Mouse (Mus musculus) stomach, embryonic 14.5 days (tissue): ENCODE measurements around the gene Fbxo4. TPM values are rescaled to one million over a fixed set of nuclear protein-coding genes. Genes with fewer than 3 reads are reported as not detected.

ENCODE experiments used
- ATAC-seq: fragments of 200-750 bp; cut with Nextera tagmentation; 2 replicates; pipeline ENCODE4 v1.8.0; 2017; ENCODE audit warnings: low read depth, moderate TSS enrichment; ENCODE audit not compliant: insufficient number of reproducible peaks, insufficient read depth, low FRiP score
- H3K27ac ChIP-seq: fragments of 300-500 bp; sonication (generic); 2 replicates; pipeline ENCODE4 v1.5.1; 2014; ENCODE audit warnings: mild to moderate bottlenecking, low read length, moderate library complexity, mixed read lengths
- H3K27me3 ChIP-seq: fragments of 300-500 bp; sonication (generic); 2 replicates; pipeline ENCODE4 v1.6.1; 2014; ENCODE audit warnings: low read length, control low read depth, mixed read lengths; ENCODE audit not compliant: control insufficient read depth, insufficient read depth
- H3K36me3 ChIP-seq: fragments of 300-500 bp; sonication (generic); 2 replicates; pipeline ENCODE4 v1.6.1; 2014; ENCODE audit warnings: mild to moderate bottlenecking, control low read depth, low read length, moderate library complexity, mixed read lengths; ENCODE audit not compliant: control insufficient read depth, insufficient read depth
- H3K4me1 ChIP-seq: fragments of 300-500 bp; sonication (generic); 2 replicates; pipeline ENCODE4 v1.6.1; 2014; ENCODE audit warnings: low read length, control low read depth, mixed read lengths; ENCODE audit not compliant: control insufficient read depth, insufficient read depth
- H3K4me2 ChIP-seq: fragments of 300-500 bp; sonication (generic); replicated peaks from 2 replicates; pipeline ENCODE4 v1.6.1; 2014; ENCODE audit warnings: low read depth, low read length, control low read depth
- H3K4me3 ChIP-seq: fragments of 300-500 bp; sonication (generic); 2 replicates; pipeline ENCODE4 v1.5.1; 2014; ENCODE audit warnings: low read depth, low read length, control low read depth
- H3K9ac ChIP-seq: fragments of 300-500 bp; sonication (generic); replicated peaks from 2 replicates; pipeline ENCODE4 v1.6.1; 2014; ENCODE audit warnings: low read depth, mild to moderate bottlenecking, control low read depth, low read length, moderate library complexity, mixed read lengths
- H3K9me3 ChIP-seq: fragments of 300-500 bp; sonication (generic); 2 replicates; pipeline ENCODE4 v1.6.1; 2016; ENCODE audit warnings: low read depth, low read length, control low read depth; ENCODE audit not compliant: control insufficient read depth
- WGBS: fragments of 180-500 bp; shearing (Covaris S2); extraction: QIAGEN DNeasy Blood & Tissue Kit; methylation state at CpG from one replicate; pipeline ENCODE4 v1.1.7; 2014; 5-methylcytosine and 5-hydroxymethylcytosine counted together
- polyA plus RNA-seq: library from polyadenylated mRNA; unstranded; fragments of >200 nt; fragmentation: Nextera tagmentation; extraction: Ambion mirVana; gene quantifications from 2 replicates; pipeline ENCODE4 v1.2.1, GENCODE M21; 2014

Fbxo4 gene
- polyA plus RNA-seq, 1 experiment from 2014 or later, result 14.2 TPM

DNA sequence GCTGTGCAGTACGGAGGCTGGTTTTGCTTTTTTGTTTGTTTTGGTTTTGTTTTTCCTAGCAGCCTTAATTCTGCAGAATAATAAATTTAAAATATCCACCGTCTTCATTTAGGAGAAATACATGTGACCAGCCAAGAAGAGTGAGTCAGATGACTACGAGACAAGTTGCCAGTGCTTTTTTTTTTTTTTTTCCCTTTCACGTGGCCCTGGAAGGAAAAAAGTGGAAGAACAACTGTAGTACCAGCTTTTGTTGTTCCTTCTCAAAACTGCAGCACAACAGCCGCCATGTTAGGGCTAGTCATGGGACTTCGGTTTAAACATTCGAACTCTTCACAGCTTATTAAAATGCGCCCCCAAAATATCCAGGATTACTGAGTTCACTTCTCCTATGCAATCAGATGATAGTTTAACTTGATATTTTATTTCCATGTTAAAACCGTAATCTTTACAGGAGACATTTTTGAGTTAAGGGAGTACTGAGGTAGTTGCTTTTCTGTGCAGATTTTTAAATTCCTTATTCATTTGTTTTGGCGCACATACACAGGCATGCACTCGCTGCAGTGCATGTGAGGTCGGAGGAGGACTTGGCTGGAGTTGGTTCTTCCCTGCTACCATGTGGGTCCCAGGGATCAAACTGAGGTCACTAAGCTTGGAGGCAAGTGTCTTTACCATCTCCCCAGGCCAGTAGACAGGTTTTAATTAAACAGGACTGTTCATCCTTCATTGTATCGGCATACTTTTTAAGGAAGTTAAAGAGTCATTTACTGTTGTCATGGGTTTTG lies 45.5 kb upstream of the Fbxo4 start:
- no peaks in the 10 kb centered on the region for H3K9me3 ChIP-seq

DNA sequence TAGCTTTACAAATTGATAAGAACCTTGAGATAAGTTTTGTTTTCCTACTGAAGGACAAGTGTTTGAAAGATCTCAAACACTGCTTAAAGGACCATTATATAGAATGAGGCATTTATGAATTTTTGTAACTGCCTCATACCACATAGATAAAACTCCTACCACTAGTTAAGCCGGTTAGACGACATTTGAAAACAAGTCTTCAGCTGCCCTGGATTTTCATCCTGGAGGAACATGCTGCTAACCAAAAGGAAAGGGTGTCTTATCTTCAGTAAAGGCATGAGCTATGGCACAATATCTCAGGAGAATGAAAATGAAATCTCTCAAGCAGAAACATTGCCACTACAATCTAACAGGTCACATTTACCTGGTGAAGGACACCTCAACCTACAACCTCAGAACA lies 44.4 kb upstream of the Fbxo4 start:
- no peak for ATAC-seq
- Histone ChIP-seq H3K27ac (no peak overlapping the region), H3K36me3 (no peaks in the 10 kb centered on the region), H3K27me3 (no peaks in the 10 kb centered on the region), H3K9me3 (no peaks in the 10 kb centered on the region), H3K9ac (no peak overlapping the region), H3K4me1 (peaks cover 7% of the 10 kb centered on the region; the same call in 1 of the 2 replicates), H3K4me2 (no peak overlapping the region), H3K4me3 (no peak overlapping the region)
- WGBS, result 72% methylated on average over 2 of the region's 2 CpGs

More for the DNA sequence above, 45.5 kb upstream of the Fbxo4 start:
- H3K4me2 ChIP-seq, result no peak overlapping the region
- peaks cover 7% of the 10 kb centered on the region; the same call in 1 of the 2 replicates for H3K4me1 ChIP-seq
- no peak overlapping the region for H3K27ac ChIP-seq
- ATAC-seq, result no peak
- H3K36me3 ChIP-seq, result no peaks in the 10 kb centered on the region
- no peaks in the 10 kb centered on the region for H3K27me3 ChIP-seq
- H3K9ac ChIP-seq, result no peak overlapping the region
- H3K4me3 ChIP-seq, result no peak overlapping the region
- 83% methylated on average over 13 of the region's 13 CpGs for WGBS

DNA sequence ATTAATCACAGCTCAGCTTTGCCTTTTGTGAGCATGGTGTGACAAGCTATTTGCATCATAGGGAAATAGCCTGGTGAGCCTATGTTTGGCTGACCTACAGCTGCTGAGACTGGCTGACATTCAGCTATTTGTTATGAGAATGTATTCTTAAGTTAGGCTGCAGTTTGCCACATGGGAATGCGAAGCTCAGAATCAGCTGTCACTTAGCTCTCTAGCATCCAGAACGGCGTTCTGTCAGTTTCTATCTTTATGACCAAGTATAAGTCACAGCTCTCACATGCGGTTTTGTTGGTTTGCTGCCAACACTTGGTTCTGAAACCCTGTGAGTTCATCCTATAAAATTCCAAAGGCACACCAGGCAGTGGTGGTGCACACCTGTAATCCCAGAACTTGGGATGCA lies 41.3 kb upstream of the Fbxo4 start:
- H3K27ac ChIP-seq, result no peak overlapping the region
- no peak overlapping the region for H3K4me2 ChIP-seq
- no peak overlapping the region for H3K9ac ChIP-seq
- H3K9me3 ChIP-seq, result no peaks in the 10 kb centered on the region
- H3K4me1 ChIP-seq, result no peaks in the 10 kb centered on the region
- no peaks in the 10 kb centered on the region for H3K36me3 ChIP-seq
- no peak for ATAC-seq
- no peak overlapping the region for H3K4me3 ChIP-seq
- no peaks in the 10 kb centered on the region for H3K27me3 ChIP-seq
- 59% methylated on average over 4 of the region's 4 CpGs for WGBS

DNA sequence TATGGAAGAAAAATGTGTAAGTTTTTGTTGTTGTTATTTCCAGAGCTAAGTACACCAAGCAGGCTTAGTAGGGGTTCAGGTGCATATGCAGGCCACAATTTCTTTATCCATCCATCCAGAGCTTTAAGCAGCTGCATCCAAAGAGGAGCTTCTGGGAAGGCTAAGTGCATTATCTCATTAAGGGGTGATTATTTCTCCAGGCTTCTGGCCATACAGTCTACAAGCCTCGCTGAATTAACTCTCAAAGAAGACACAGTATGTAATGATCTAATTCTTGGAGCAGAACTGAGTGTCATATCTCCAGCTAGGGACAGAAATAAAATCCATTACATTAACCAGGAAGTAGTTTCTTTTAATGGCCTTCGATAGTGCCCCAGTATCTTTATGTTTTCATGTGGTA lies 34.5 kb upstream of the Fbxo4 start:
- H3K27ac ChIP-seq, result no peak overlapping the region
- no peaks in the 10 kb centered on the region for H3K4me1 ChIP-seq
- no peaks in the 10 kb centered on the region for H3K27me3 ChIP-seq
- H3K9ac ChIP-seq, result no peak overlapping the region
- H3K4me2 ChIP-seq, result no peak overlapping the region
- no peak for ATAC-seq
- WGBS, result 73% methylated on average over 2 of the region's 2 CpGs
- no peaks in the 10 kb centered on the region for H3K36me3 ChIP-seq
- no peaks in the 10 kb centered on the region for H3K9me3 ChIP-seq
- no peak overlapping the region for H3K4me3 ChIP-seq

DNA sequence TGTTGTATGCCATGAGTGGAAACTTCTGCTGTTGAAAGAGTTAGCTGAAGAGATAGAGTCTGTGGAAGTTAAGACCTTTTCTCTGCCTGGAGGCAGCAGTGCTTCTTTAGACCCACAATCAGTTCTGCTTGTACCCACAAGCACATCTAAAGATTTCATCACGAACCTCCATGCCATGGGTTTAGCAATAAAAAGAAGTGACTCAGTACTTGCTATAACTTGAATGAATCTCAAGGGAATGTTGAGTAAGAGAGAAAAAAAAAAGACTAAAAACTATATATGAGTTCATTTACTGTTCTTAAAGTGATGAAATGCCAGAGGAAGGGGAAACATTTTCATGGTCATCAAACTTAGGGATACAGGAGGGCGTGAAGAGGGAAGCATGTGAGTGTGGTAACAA lies 21.2 kb upstream of the Fbxo4 start:
- H3K27me3 ChIP-seq, result no peaks in the 10 kb centered on the region
- H3K36me3 ChIP-seq, result no peaks in the 10 kb centered on the region
- ATAC-seq, result no peak
- H3K9me3 ChIP-seq, result no peaks in the 10 kb centered on the region
- no peak overlapping the region for H3K9ac ChIP-seq
- WGBS, result 81% methylated on average over 2 of the region's 2 CpGs
- no peaks in the 10 kb centered on the region for H3K4me1 ChIP-seq
- H3K27ac ChIP-seq, result no peak overlapping the region
- H3K4me2 ChIP-seq, result no peak overlapping the region
- H3K4me3 ChIP-seq, result no peak overlapping the region

DNA sequence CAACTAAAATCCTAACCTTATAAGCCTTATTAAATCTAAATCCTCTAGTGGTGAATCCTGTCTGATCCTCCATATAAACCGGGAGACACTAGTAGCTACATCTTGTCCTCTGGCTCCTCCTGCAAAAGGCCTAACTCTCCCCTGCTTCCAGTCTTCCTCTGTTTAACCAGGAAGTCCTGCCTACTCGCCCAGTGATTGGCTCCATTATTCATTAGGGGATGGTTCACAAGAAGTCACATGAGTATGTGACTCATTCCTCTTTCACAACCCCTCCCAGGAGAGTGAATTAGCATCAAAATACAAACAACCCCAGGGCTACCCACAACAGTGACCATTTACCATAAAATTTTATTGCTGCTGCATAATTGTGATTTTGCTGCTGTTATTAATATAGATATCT lies 19.8 kb upstream of the Fbxo4 start:
- H3K9me3 ChIP-seq, result no peaks in the 10 kb centered on the region
- H3K27ac ChIP-seq, result no peak overlapping the region
- no peak overlapping the region for H3K4me2 ChIP-seq
- no peak overlapping the region for H3K4me3 ChIP-seq
- H3K9ac ChIP-seq, result no peak overlapping the region
- no peaks in the 10 kb centered on the region for H3K27me3 ChIP-seq
- no peak for ATAC-seq
- 67% methylated on average over 2 of the region's 2 CpGs for WGBS
- H3K36me3 ChIP-seq, result no peaks in the 10 kb centered on the region
- H3K4me1 ChIP-seq, result no peaks in the 10 kb centered on the region

DNA sequence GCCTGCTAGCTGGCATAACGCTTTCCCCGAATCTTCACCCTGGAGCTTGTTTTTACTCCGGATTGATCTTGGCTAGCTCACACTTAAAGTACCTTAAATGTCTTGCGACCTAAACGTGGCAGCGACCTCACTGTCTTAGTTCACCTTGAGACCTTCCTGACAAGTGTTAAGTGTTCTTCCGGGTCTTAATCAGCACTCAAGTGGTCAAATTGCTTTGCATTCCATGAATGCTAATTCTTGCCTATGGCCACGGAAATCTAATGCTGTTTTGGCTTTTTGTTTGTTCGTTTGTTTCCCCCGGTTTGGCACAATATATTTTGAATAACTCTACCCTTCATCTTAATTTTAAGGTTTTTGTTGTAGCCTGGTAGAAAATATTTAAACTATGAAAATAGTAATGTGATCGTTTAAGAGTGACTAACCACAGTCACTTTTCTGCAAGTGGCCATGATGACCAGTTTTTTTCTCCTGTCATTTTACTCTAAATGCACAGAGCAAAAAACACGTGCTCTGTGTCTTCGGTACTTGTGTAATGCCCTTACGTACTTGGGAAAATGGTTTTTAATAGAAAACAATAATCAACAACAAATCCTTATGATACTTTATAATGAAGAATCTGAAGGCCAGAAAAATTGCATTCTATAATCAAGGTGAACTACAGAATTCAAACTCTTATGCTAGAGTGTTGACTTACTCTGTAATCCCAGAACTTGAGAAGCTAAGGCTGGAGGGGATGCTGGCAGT lies 17.1 kb upstream of the Fbxo4 start:
- no peak for ATAC-seq
- H3K27me3 ChIP-seq, result no peaks in the 10 kb centered on the region
- 20% methylated on average over 14 of the region's 14 CpGs for WGBS
- 0 out of 2 replicates have a peak, but pooled peaks cover 2% of the 10 kb centered on the region for H3K4me1 ChIP-seq
- peaks cover 6% of the 10 kb centered on the region; the same call in 1 of the 2 replicates for H3K36me3 ChIP-seq
- H3K9me3 ChIP-seq, result no peaks in the 10 kb centered on the region
- H3K4me3 ChIP-seq, result peak overlapping the region; percentile 72
- peak overlapping the region; percentile 58 for H3K4me2 ChIP-seq
- H3K27ac ChIP-seq, result peak overlapping the region; percentile 75; the same call in 1 of the 2 replicates
- peak overlapping the region; percentile 39 for H3K9ac ChIP-seq

DNA sequence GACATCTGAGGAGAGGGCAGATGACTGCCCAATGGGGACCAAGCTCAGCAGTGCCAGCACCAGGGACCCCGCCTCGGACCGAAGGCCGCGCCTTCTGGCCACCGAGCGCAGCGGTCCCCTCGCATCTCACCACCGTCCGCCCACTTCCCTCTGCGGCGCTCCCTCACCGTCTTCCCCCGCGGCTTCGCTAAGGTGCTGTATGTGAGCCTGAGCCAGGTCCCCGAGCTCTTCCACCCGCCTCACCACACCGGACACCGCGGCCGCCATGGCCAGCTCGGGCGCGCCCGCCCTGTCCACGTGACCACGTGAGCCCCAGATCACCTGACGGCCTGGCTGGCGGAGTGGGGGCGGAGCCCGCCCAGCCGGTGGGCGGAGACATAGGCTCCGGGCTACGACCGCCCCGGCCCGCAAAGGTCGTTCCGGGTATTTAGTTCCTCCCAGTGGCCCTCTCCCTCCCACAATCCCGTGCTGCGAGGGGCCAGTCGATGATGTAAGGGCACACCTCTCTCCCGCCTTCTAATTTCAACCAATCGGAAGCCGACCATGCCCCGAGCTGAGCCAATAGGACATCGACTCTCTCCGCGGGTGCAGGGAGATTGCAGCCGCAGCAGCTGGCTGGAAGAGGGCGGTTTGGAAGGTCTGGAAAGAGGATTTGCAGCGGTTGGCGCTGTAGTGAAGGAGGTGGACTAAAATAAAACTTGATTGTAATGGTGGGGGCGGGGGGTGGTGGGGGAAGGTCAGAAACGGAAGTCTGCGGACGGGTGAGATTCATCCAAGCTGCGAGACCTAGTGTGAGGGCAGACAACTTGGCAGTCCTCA lies 16.3 kb upstream of the Fbxo4 start, which contains the start of gene AW549877:
AW549877 (minus strand) TSS at position 297 of the 819 bp plus-strand sequence.
- WGBS, result under 1% methylated on average over 61 of the region's 61 CpGs
- Histone ChIP-seq H3K36me3 (peaks cover 14% of the 10 kb centered on the region), H3K4me1 (0 out of 2 replicates have a peak, but pooled peaks cover 2% of the 10 kb centered on the region), H3K27ac (peak within 1 kb of the TSS; percentile 94), H3K27me3 (no peaks in the 10 kb centered on the region), H3K4me3 (peak within 1 kb of the TSS; percentile 72), H3K9me3 (no peaks in the 10 kb centered on the region), H3K4me2 (peak within 1 kb of the TSS; percentile 58), H3K9ac (peak within 1 kb of the TSS; percentile 72)
- peak; percentile 99 for ATAC-seq
